9 mouse cellular contexts compared by ENCODE assay signal in the genomic region with DNA sequence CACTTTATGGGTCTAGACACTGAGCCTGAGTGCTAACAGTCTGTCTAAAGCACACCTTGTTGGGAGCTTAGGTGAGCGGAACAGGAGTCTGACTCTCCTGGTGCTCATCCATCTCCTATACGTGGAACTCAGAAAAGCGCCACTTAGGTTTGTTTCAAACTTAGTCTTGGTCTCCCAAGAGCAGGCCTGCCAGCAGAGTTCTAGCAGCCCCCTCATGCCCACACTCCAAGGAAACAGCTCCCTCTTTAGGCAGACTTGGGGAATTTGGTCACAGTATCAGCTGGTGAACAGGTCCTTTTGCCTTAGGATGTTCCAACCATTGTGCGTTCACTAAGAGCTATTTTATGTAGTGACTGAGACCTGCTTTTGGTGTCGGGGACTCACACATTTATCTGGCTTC.
DNase-seq lines count a peak whose midpoint lies in the region; ATAC-seq and TF ChIP-seq lines count a peak whose summit lies in the region.
"Had no signal": no experiment of that assay in that cellular context is flagged by ENCODE, and none has a peak within 500 bp of the region (broad histone marks: within the 10 kb centered on the region; RNA-seq: fewer than 3 reads in every experiment).

No protein-coding gene starts in this region.

- no peak for DNase-seq in kidney, adult 9 months
- DNase-seq in layer of hippocampus, adult 2 months (ENCODE audit: low spot score in 2 of 2) = peak; percentile 19 to 47
- DNase-seq in neural tube, embryonic 11.5 days (ENCODE audit: low spot score) = peak; percentile 30
- DNase-seq in heart, postnatal 25 days (ENCODE audit: low spot score) = no peak

- no peaks in the 10 kb centered on the region for H3K9me3 ChIP-seq in kidney, embryonic 15.5 days (replicated peaks)
- H3K9me3 ChIP-seq in ES-Bruce4 (replicated peaks; ENCODE audit: control insufficient read depth, insufficient read depth, low read length, poor library complexity, severe bottlenecking) = no peaks in the 10 kb centered on the region
- H3K9me3 ChIP-seq in neural tube, embryonic 11.5 days (ENCODE audit: control insufficient read depth, low read length) = no peaks in the 10 kb centered on the region
- H3K9me3 ChIP-seq: megakaryocyte, embryonic 14.5 days had no signal

- TF ChIP-seq POLR2A in ES-Bruce4 (IDR thresholded peaks at IDR 0.05; ENCODE audit: insufficient read depth, low read length) = no peak

- TF ChIP-seq CTCF in ES-Bruce4 (IDR thresholded peaks at IDR 0.05; ENCODE audit: low read depth, low read length) = peak; percentile 56
- peak; percentile 83 for TF ChIP-seq CTCF in layer of hippocampus, adult 2 months (conservative IDR thresholded peaks at IDR 0.05)

- peak; percentile 71; the same call in 1 of the 2 replicates for ATAC-seq in kidney, embryonic 15.5 days (replicated peaks; ENCODE audit: low FRiP score)
- ATAC-seq in common myeloid progenitor, adult 5-6 weeks (replicated peaks; ENCODE audit: low read depth, poor library complexity, severe bottlenecking) = peak; percentile 88
- ATAC-seq in neural tube, embryonic 11.5 days (ENCODE audit: insufficient read depth, low FRiP score, low TSS enrichment) = no peak
- no peak for ATAC-seq in erythroid progenitor cell, adult 5-6 weeks (replicated peaks; ENCODE audit: low FRiP score, poor library complexity, severe bottlenecking)

- H3K4me2 ChIP-seq in kidney, embryonic 15.5 days = no peak overlapping the region
- no peak overlapping the region for H3K4me2 ChIP-seq in neural tube, embryonic 11.5 days (ENCODE audit: low read depth)

- intact Hi-C loops in heart, postnatal 25 days (cut with DNase I) = no loop called here

- no peak overlapping the region for H3K9ac ChIP-seq in kidney, embryonic 15.5 days
- H3K9ac ChIP-seq in ES-Bruce4 (ENCODE audit: low read depth, poor library complexity, severe bottlenecking) = no peak overlapping the region
- no peak overlapping the region for H3K9ac ChIP-seq in neural tube, embryonic 11.5 days (ENCODE audit: low read length)

- no peaks in the 10 kb centered on the region for H3K36me3 ChIP-seq in kidney, embryonic 15.5 days
- no peaks in the 10 kb centered on the region for H3K36me3 ChIP-seq in ES-Bruce4 (ENCODE audit: control insufficient read depth, insufficient read depth, low read length, poor library complexity, severe bottlenecking)
- no peaks in the 10 kb centered on the region for H3K36me3 ChIP-seq in neural tube, embryonic 11.5 days (ENCODE audit: control insufficient read depth, insufficient read depth, low read length)

- no peaks in the 10 kb centered on the region for H3K4me1 ChIP-seq in kidney, embryonic 15.5 days
- H3K4me1 ChIP-seq in ES-Bruce4 (ENCODE audit: control insufficient read depth, insufficient read depth, low read length) = no peaks in the 10 kb centered on the region
- no peaks in the 10 kb centered on the region for H3K4me1 ChIP-seq in neural tube, embryonic 11.5 days (ENCODE audit: control insufficient read depth, insufficient read depth, low read length)
- H3K4me1 ChIP-seq: megakaryocyte, embryonic 14.5 days had no signal

- TF ChIP-seq EP300 in ES-Bruce4 (IDR thresholded peaks at IDR 0.05; ENCODE audit: insufficient read depth, low read depth, low read length) = no peak

- 48% methylated on average over 5 of the region's 5 CpGs for WGBS in kidney, embryonic 15.5 days
- 51% methylated on average over 5 of the region's 5 CpGs for WGBS in neural tube, embryonic 11.5 days

- H3K27ac ChIP-seq in kidney, embryonic 15.5 days = no peak overlapping the region
- H3K27ac ChIP-seq in ES-Bruce4 (ENCODE audit: insufficient read depth, low read length) = no peak overlapping the region
- H3K27ac ChIP-seq in layer of hippocampus, adult 2 months = no peak overlapping the region
- no peak overlapping the region for H3K27ac ChIP-seq in neural tube, embryonic 11.5 days (ENCODE audit: low read depth, low read length)

- H3K4me3 ChIP-seq in kidney, embryonic 15.5 days (replicated peaks) = no peak overlapping the region
- H3K4me3 ChIP-seq in ES-Bruce4 (ENCODE audit: low read depth, low read length) = no peak overlapping the region
- no peak overlapping the region for H3K4me3 ChIP-seq in layer of hippocampus, adult 2 months
- H3K4me3 ChIP-seq in neural tube, embryonic 11.5 days (ENCODE audit: low read depth, low read length) = no peak overlapping the region
- H3K4me3 ChIP-seq: megakaryocyte, embryonic 14.5 days had no signal

- 0 out of 2 replicates have a peak, but pooled peaks cover 3% of the 10 kb centered on the region for H3K27me3 ChIP-seq in kidney, embryonic 15.5 days
- H3K27me3 ChIP-seq in ES-Bruce4 (ENCODE audit: control insufficient read depth, insufficient read depth, low read length, poor library complexity, severe bottlenecking) = no peaks in the 10 kb centered on the region
- no peaks in the 10 kb centered on the region for H3K27me3 ChIP-seq in neural tube, embryonic 11.5 days (ENCODE audit: control insufficient read depth, insufficient read depth, low read length)

Comparison
In these comparisons a context has a peak if more than half of its experiments do, and no peak if none do; other contexts are left out.
1. ATAC-seq: peak in kidney, embryonic 15.5 days (single experiment) and common myeloid progenitor, adult 5-6 weeks (single experiment); none in neural tube, embryonic 11.5 days (single experiment) and erythroid progenitor cell, adult 5-6 weeks (single experiment).
2. DNase-seq: peak in layer of hippocampus, adult 2 months (2 of 2) and neural tube, embryonic 11.5 days (single experiment); none in kidney, adult 9 months (single experiment) and heart, postnatal 25 days (single experiment).